27 mouse cellular contexts compared by ENCODE assay signal in genomic region chr5:131048505-131048904, GRCm38 (mm10).
DNase-seq lines count a peak whose midpoint lies in the region; ATAC-seq and TF ChIP-seq lines count a peak whose summit lies in the region.
"Had no signal": no experiment of that assay in that cellular context is flagged by ENCODE, and none has a peak within 500 bp of the region (broad histone marks: within the 10 kb centered on the region; RNA-seq: fewer than 3 reads in every experiment).

No protein-coding gene starts in this region.

- no peak overlapping the region for H3K4me3 ChIP-seq in forebrain, postnatal 0 days (ENCODE audit: low read depth, low read length)
- H3K4me3 ChIP-seq in forebrain, embryonic 15.5 days, result no peak overlapping the region
- H3K4me3 ChIP-seq in kidney, postnatal 0 days (replicated peaks; ENCODE audit: low read depth, low read length), result no peak overlapping the region
- no peak overlapping the region for H3K4me3 ChIP-seq in kidney, embryonic 14.5 days (ENCODE audit: low read length)
- H3K4me3 ChIP-seq: heart, embryonic 10.5 days; heart, embryonic 15.5 days; intestine, embryonic 15.5 days; left cerebral cortex, adult 2 months; limb, embryonic 12.5 days; liver, embryonic 15.5 days; midbrain, embryonic 12.5 days had no signal

- no peaks in the 10 kb centered on the region for H3K9me3 ChIP-seq in forebrain, postnatal 0 days (ENCODE audit: low read length)
- no peaks in the 10 kb centered on the region for H3K9me3 ChIP-seq in forebrain, embryonic 15.5 days
- no peaks in the 10 kb centered on the region for H3K9me3 ChIP-seq in kidney, postnatal 0 days (replicated peaks; ENCODE audit: low read length)
- H3K9me3 ChIP-seq in kidney, embryonic 14.5 days (ENCODE audit: control insufficient read depth, low read length), result no peaks in the 10 kb centered on the region
- H3K9me3 ChIP-seq: heart, embryonic 10.5 days; heart, embryonic 15.5 days; intestine, embryonic 15.5 days; limb, embryonic 12.5 days; liver, embryonic 15.5 days; midbrain, embryonic 12.5 days had no signal

- H3K27me3 ChIP-seq in forebrain, postnatal 0 days (ENCODE audit: insufficient read depth, low read length), result no peaks in the 10 kb centered on the region
- H3K27me3 ChIP-seq in forebrain, embryonic 15.5 days, result no peaks in the 10 kb centered on the region
- no peaks in the 10 kb centered on the region for H3K27me3 ChIP-seq in kidney, postnatal 0 days (ENCODE audit: insufficient read depth, low read length)
- no peaks in the 10 kb centered on the region for H3K27me3 ChIP-seq in kidney, embryonic 14.5 days (ENCODE audit: control insufficient read depth, insufficient read depth, low read length)
- H3K27me3 ChIP-seq: heart, embryonic 15.5 days; intestine, embryonic 15.5 days; limb, embryonic 12.5 days; liver, embryonic 15.5 days; midbrain, embryonic 12.5 days had no signal

- ATAC-seq in forebrain, postnatal 0 days, result peak; percentile 14; the same call in 1 of the 2 replicates
- no peak for ATAC-seq in forebrain, embryonic 15.5 days (replicated peaks)
- no peak for ATAC-seq in kidney, postnatal 0 days (replicated peaks; ENCODE audit: low FRiP score, low read depth)
- no peak for ATAC-seq in kidney, embryonic 14.5 days (ENCODE audit: low FRiP score, low TSS enrichment)
- ATAC-seq: forebrain, embryonic 16.5 days; hindbrain, postnatal 0 days; intestine, embryonic 15.5 days had no signal

- no peak for TF ChIP-seq CTCF in forebrain, postnatal 0 days (IDR thresholded peaks at IDR 0.05; ENCODE audit: low read depth)
- no peak for TF ChIP-seq CTCF in kidney, postnatal 0 days (IDR thresholded peaks at IDR 0.05; ENCODE audit: low read depth)

- no peak overlapping the region for H3K4me2 ChIP-seq in forebrain, postnatal 0 days (ENCODE audit: low read depth)
- no peak overlapping the region for H3K4me2 ChIP-seq in forebrain, embryonic 15.5 days (replicated peaks)
- no peak overlapping the region for H3K4me2 ChIP-seq in kidney, postnatal 0 days (ENCODE audit: low read length)
- no peak overlapping the region for H3K4me2 ChIP-seq in kidney, embryonic 14.5 days (replicated peaks; ENCODE audit: low read depth, low read length)
- H3K4me2 ChIP-seq: heart, embryonic 15.5 days; intestine, embryonic 15.5 days; limb, embryonic 12.5 days; liver, embryonic 15.5 days; lung, embryonic 14.5 days; midbrain, embryonic 12.5 days had no signal

- H3K36me3 ChIP-seq in forebrain, postnatal 0 days (ENCODE audit: insufficient read depth), result no peaks in the 10 kb centered on the region
- no peaks in the 10 kb centered on the region for H3K36me3 ChIP-seq in forebrain, embryonic 15.5 days
- H3K36me3 ChIP-seq in kidney, postnatal 0 days (ENCODE audit: insufficient read depth, low read length), result no peaks in the 10 kb centered on the region
- H3K36me3 ChIP-seq in kidney, embryonic 14.5 days (ENCODE audit: control insufficient read depth, insufficient read depth, low read length), result no peaks in the 10 kb centered on the region
- H3K36me3 ChIP-seq: heart, embryonic 10.5 days; heart, embryonic 15.5 days; intestine, embryonic 15.5 days; limb, embryonic 12.5 days; liver, embryonic 15.5 days; midbrain, embryonic 12.5 days had no signal

- WGBS in forebrain, postnatal 0 days, result 15% methylated on average over 4 of the region's 4 CpGs
- WGBS in forebrain, embryonic 15.5 days, result 10% methylated on average over 4 of the region's 4 CpGs
- 39% methylated on average over 4 of the region's 4 CpGs for WGBS in kidney, postnatal 0 days
- 41% methylated on average over 4 of the region's 4 CpGs for WGBS in kidney, embryonic 14.5 days

- DNase-seq in forebrain, postnatal 0 days, result no peak
- peak; percentile 46 for DNase-seq in kidney, postnatal 0 days (ENCODE audit: low spot score)
- DNase-seq in ES-CJ7 (ENCODE audit: low read depth, low spot score), result peak; percentile 48
- peak; percentile 65 for DNase-seq in ZHBTc4 (ENCODE audit: low read depth, low spot score)
- DNase-seq in urinary bladder, postnatal 14 days (ENCODE audit: low spot score), result no peak
- DNase-seq: adrenal gland, adult 8-10 months; cerebellum, adult 11 months; cerebellum, adult 9-10 months; cerebellum, postnatal 36 days; gastrocnemius, postnatal 10 days; kidney, adult 2 months; kidney, postnatal 10 days; lung, embryonic 14.5 days; lung, postnatal 14 days; right cerebral cortex, postnatal 25 days; thymus, postnatal 14 days had no signal

- no peaks in the 10 kb centered on the region for H3K4me1 ChIP-seq in forebrain, postnatal 0 days (ENCODE audit: insufficient read depth)
- peaks cover 5% of the 10 kb centered on the region; the same call in 1 of the 2 replicates for H3K4me1 ChIP-seq in forebrain, embryonic 15.5 days
- H3K4me1 ChIP-seq in kidney, postnatal 0 days (replicated peaks; ENCODE audit: insufficient read depth, low read length), result no peaks in the 10 kb centered on the region
- H3K4me1 ChIP-seq in kidney, embryonic 14.5 days (ENCODE audit: control insufficient read depth, insufficient read depth, low read length), result no peaks in the 10 kb centered on the region
- H3K4me1 ChIP-seq: heart, embryonic 10.5 days; heart, embryonic 15.5 days; intestine, embryonic 15.5 days; limb, embryonic 12.5 days; liver, embryonic 15.5 days had no signal

- H3K27ac ChIP-seq in forebrain, postnatal 0 days (ENCODE audit: low read depth, low read length), result no peak overlapping the region
- H3K27ac ChIP-seq in forebrain, embryonic 15.5 days (replicated peaks), result no peak overlapping the region
- no peak overlapping the region for H3K27ac ChIP-seq in kidney, postnatal 0 days
- H3K27ac ChIP-seq in kidney, embryonic 14.5 days (ENCODE audit: low read depth, low read length), result no peak overlapping the region
- H3K27ac ChIP-seq: heart, embryonic 10.5 days; heart, embryonic 15.5 days; hindbrain, postnatal 0 days; intestine, embryonic 15.5 days; left cerebral cortex, adult 2 months; limb, embryonic 12.5 days; liver, embryonic 15.5 days; midbrain, embryonic 12.5 days had no signal

- H3K9ac ChIP-seq in forebrain, postnatal 0 days, result no peak overlapping the region
- H3K9ac ChIP-seq in forebrain, embryonic 15.5 days (replicated peaks), result no peak overlapping the region
- H3K9ac ChIP-seq in kidney, postnatal 0 days (ENCODE audit: low read depth, low read length), result no peak overlapping the region
- no peak overlapping the region for H3K9ac ChIP-seq in kidney, embryonic 14.5 days (ENCODE audit: low read depth, low read length)
- H3K9ac ChIP-seq: heart, embryonic 15.5 days; intestine, embryonic 15.5 days; limb, embryonic 12.5 days; liver, embryonic 15.5 days; lung, embryonic 14.5 days; midbrain, embryonic 12.5 days had no signal

Comparison
In these comparisons a context has a peak if more than half of its experiments do, and no peak if none do; other contexts are left out.
1. DNase-seq: peak in kidney, postnatal 0 days (single experiment), ES-CJ7 (single experiment) and ZHBTc4 (single experiment); none in forebrain, postnatal 0 days (single experiment) and urinary bladder, postnatal 14 days (single experiment).